Comparison of ENCODE assay signal across 13 mouse cellular contexts in the genomic region with DNA sequence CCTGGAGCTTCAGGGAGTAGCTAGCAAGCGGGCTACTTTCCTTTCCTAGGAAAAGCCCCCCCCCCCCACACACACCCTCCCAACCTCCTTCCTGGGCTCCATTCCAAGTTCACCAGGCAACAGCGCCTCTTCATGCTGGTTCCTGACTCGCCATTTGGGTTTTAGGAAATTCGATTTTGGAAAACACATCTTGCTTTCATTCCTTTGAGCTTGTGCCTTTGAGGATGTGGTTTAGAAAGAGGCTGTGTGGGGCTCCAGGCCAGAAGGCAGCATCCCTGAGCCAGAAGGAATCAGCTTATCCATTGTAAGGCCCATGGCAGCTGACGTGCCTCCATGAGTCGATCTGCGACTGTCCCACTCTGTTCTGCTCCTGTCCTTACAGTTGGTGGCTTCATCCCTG.
DNase-seq lines count a peak whose midpoint lies in the region; ATAC-seq and TF ChIP-seq lines count a peak whose summit lies in the region.
"Had no signal": no experiment of that assay in that cellular context is flagged by ENCODE, and none has a peak within 500 bp of the region (broad histone marks: within the 10 kb centered on the region; RNA-seq: fewer than 3 reads in every experiment).

No protein-coding gene starts in this region.

- no peak overlapping the region for H3K9ac ChIP-seq in hindbrain, postnatal 0 days (replicated peaks; ENCODE audit: low read length)
- H3K9ac ChIP-seq in hindbrain, embryonic 12.5 days: no peak overlapping the region
- no peak overlapping the region for H3K9ac ChIP-seq in midbrain, embryonic 15.5 days
- H3K9ac ChIP-seq in embryonic facial prominence, embryonic 15.5 days: no peak overlapping the region

- no peak for ATAC-seq in hindbrain, postnatal 0 days
- ATAC-seq in hindbrain, embryonic 12.5 days (ENCODE audit: low FRiP score): no peak
- ATAC-seq in midbrain, embryonic 15.5 days (replicated peaks): no peak
- ATAC-seq in embryonic facial prominence, embryonic 15.5 days (ENCODE audit: insufficient number of reproducible peaks, low FRiP score, low TSS enrichment, low read depth): peak; percentile 47; the same call in 1 of the 2 replicates
- ATAC-seq: lung, postnatal 0 days had no signal

- H3K36me3 ChIP-seq in hindbrain, postnatal 0 days (ENCODE audit: insufficient read depth, low read length): no peaks in the 10 kb centered on the region
- H3K36me3 ChIP-seq in hindbrain, embryonic 12.5 days: no peaks in the 10 kb centered on the region
- no peaks in the 10 kb centered on the region for H3K36me3 ChIP-seq in midbrain, embryonic 10.5 days
- no peaks in the 10 kb centered on the region for H3K36me3 ChIP-seq in midbrain, embryonic 15.5 days (replicated peaks)
- H3K36me3 ChIP-seq in embryonic facial prominence, embryonic 15.5 days: no peaks in the 10 kb centered on the region

- no peak overlapping the region for H3K27ac ChIP-seq in hindbrain, postnatal 0 days
- H3K27ac ChIP-seq in hindbrain, embryonic 12.5 days: no peak overlapping the region
- H3K27ac ChIP-seq in midbrain, embryonic 10.5 days (replicated peaks): peak overlapping the region; percentile 28; the same call in 1 of the 2 replicates
- H3K27ac ChIP-seq in midbrain, embryonic 15.5 days: no peak overlapping the region
- no peak overlapping the region for H3K27ac ChIP-seq in embryonic facial prominence, embryonic 15.5 days (replicated peaks)

- no peak for TF ChIP-seq CTCF in hindbrain, postnatal 0 days (IDR thresholded peaks at IDR 0.05; ENCODE audit: low read depth)

- no peak overlapping the region for H3K4me2 ChIP-seq in hindbrain, postnatal 0 days (ENCODE audit: low read depth, low read length)
- H3K4me2 ChIP-seq in hindbrain, embryonic 12.5 days (replicated peaks): no peak overlapping the region
- H3K4me2 ChIP-seq in midbrain, embryonic 15.5 days: no peak overlapping the region
- H3K4me2 ChIP-seq in embryonic facial prominence, embryonic 15.5 days (replicated peaks): no peak overlapping the region
- H3K4me2 ChIP-seq: liver, embryonic 11.5 days had no signal

- WGBS in hindbrain, postnatal 0 days: 35% methylated on average over 7 of the region's 7 CpGs
- 77% methylated on average over 7 of the region's 7 CpGs for WGBS in hindbrain, embryonic 12.5 days
- 93% methylated on average over 7 of the region's 7 CpGs for WGBS in midbrain, embryonic 10.5 days
- 61% methylated on average over 7 of the region's 7 CpGs for WGBS in midbrain, embryonic 15.5 days
- 34% methylated on average over 7 of the region's 7 CpGs for WGBS in embryonic facial prominence, embryonic 15.5 days

- no peaks in the 10 kb centered on the region for H3K9me3 ChIP-seq in hindbrain, postnatal 0 days (ENCODE audit: low read length)
- 0 out of 2 replicates have a peak, but pooled peaks cover 7% of the 10 kb centered on the region for H3K9me3 ChIP-seq in hindbrain, embryonic 12.5 days (replicated peaks)
- H3K9me3 ChIP-seq in midbrain, embryonic 10.5 days (replicated peaks): no peaks in the 10 kb centered on the region; the same call in 1 of the 2 replicates
- H3K9me3 ChIP-seq in midbrain, embryonic 15.5 days: no peaks in the 10 kb centered on the region
- no peaks in the 10 kb centered on the region for H3K9me3 ChIP-seq in embryonic facial prominence, embryonic 15.5 days (replicated peaks)

- H3K27me3 ChIP-seq in hindbrain, postnatal 0 days (ENCODE audit: insufficient read depth, low read length): no peaks in the 10 kb centered on the region
- no peaks in the 10 kb centered on the region; the same call in 1 of the 2 replicates for H3K27me3 ChIP-seq in hindbrain, embryonic 12.5 days
- peaks cover 19% of the 10 kb centered on the region for H3K27me3 ChIP-seq in midbrain, embryonic 10.5 days (ENCODE audit: low read depth, poor library complexity, severe bottlenecking)
- no peaks in the 10 kb centered on the region for H3K27me3 ChIP-seq in midbrain, embryonic 15.5 days (replicated peaks)
- H3K27me3 ChIP-seq in embryonic facial prominence, embryonic 15.5 days: no peaks in the 10 kb centered on the region

- peak; percentile 33 to 47 for DNase-seq in cerebellum, postnatal 14 days
- DNase-seq in cerebellum, adult 8-10 months: no peak
- DNase-seq in hindbrain, postnatal 0 days (ENCODE audit: low spot score): peak; percentile 73
- no peak for DNase-seq in midbrain, embryonic 10.5 days (ENCODE audit: low spot score)
- DNase-seq in adrenal gland, adult 18-20 months (ENCODE audit: low spot score in 2 of 2): no peak
- DNase-seq: adrenal gland, postnatal 14 days; heart, adult 18-20 months; kidney, postnatal 10 days had no signal

- H3K4me1 ChIP-seq in hindbrain, postnatal 0 days (ENCODE audit: insufficient read depth, low read length): no peaks in the 10 kb centered on the region
- peaks cover 21% of the 10 kb centered on the region for H3K4me1 ChIP-seq in hindbrain, embryonic 12.5 days
- peaks cover 28% of the 10 kb centered on the region for H3K4me1 ChIP-seq in midbrain, embryonic 10.5 days
- H3K4me1 ChIP-seq in midbrain, embryonic 15.5 days: peaks cover 3% of the 10 kb centered on the region
- peaks cover 5% of the 10 kb centered on the region for H3K4me1 ChIP-seq in embryonic facial prominence, embryonic 15.5 days

- H3K4me3 ChIP-seq in hindbrain, postnatal 0 days (ENCODE audit: low read length): no peak overlapping the region
- H3K4me3 ChIP-seq in hindbrain, embryonic 12.5 days: no peak overlapping the region
- H3K4me3 ChIP-seq in midbrain, embryonic 10.5 days: no peak overlapping the region
- no peak overlapping the region for H3K4me3 ChIP-seq in midbrain, embryonic 15.5 days
- H3K4me3 ChIP-seq in embryonic facial prominence, embryonic 15.5 days (replicated peaks): no peak overlapping the region

Comparison
In these comparisons a context has a peak if more than half of its experiments do, and no peak if none do; other contexts are left out.
1. DNase-seq: peak in cerebellum, postnatal 14 days (2 of 2) and hindbrain, postnatal 0 days (single experiment); none in cerebellum, adult 8-10 months (single experiment), midbrain, embryonic 10.5 days (single experiment) and adrenal gland, adult 18-20 months (0 of 2).